Mouse (Mus musculus): Measurements from ENCODE around the gene Morn1. TPM values are rescaled to one million over a fixed set of nuclear protein-coding genes. Genes with fewer than 3 reads are reported as not detected.
A peak's percentile ranks its signal among the peaks of the same experiment; 100 is the strongest.

Morn1 gene
- 0.21 and 0.22 TPM in 2 replicates for polyA plus RNA-seq (2012)

DNA sequence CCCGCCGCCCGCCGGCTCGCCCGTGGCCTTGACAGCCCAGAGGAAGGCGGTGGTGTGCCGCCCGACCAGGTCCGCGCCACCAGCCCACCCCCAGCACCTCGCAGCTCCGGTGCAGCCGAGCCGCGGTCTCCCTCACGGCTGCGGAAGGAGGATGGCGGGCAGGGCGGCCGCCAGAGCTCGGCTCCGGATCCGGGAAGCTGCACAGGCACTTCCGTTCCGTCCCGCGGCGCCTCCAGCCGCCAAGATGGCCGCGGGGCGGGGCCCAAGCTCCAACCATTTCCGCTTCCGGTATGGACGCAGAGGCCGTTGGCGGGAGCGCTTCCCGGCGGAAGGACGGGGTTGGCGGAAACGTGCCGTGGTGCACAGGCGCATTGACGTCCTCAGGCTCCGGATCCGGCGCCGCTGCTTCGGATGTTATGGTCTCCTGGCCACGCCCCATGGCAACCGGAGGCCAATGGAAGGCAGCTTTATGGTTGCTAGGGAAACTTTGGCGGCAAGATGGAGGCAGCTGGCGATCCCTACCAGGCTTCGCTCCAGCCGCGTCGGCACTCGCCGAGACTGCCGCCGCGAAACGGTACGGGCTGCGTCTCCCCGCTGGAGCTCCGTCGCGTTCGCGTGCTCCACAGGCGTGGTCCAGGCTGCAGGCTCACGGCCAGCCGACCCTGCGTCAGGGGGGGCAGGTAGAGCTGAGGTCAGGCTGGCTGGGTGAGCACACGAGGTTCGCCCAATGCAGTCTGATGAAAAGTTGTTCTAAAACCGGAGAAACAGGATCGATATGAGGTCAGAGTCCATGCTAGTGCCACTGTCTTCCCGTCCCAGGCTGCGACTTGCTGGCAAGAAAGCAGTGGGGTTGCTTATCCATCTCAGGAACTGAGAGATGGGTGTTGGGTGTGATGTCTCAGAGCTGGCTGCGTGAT, at the start of gene Morn1, which contains the start of gene Rer1:
Morn1 (plus strand) TSS at position 470 of the 917 bp plus-strand sequence.
Rer1 (minus strand) TSS at position 275 of the 917 bp plus-strand sequence.
- Histone ChIP-seq H3K9me3 (ENCODE audit: control insufficient read depth, low read length) (no peaks in the 10 kb centered on the region), H3K36me3 (ENCODE audit: control insufficient read depth) (peaks cover 46% of the 10 kb centered on the region), H3K4me1 (ENCODE audit: control insufficient read depth) (peaks cover 50% of the 10 kb centered on the region), H3K27me3 (ENCODE audit: control insufficient read depth) (no peaks in the 10 kb centered on the region), H3K4me3 (replicated peaks) (peak within 1 kb of the TSS; percentile 68)
- TF ChIP-seq TAL1 (IDR thresholded peaks at IDR 0.05; ENCODE audit: low read length) (no peak), GATA1 (IDR thresholded peaks at IDR 0.05; ENCODE audit: low read length) (no peak)

DNA sequence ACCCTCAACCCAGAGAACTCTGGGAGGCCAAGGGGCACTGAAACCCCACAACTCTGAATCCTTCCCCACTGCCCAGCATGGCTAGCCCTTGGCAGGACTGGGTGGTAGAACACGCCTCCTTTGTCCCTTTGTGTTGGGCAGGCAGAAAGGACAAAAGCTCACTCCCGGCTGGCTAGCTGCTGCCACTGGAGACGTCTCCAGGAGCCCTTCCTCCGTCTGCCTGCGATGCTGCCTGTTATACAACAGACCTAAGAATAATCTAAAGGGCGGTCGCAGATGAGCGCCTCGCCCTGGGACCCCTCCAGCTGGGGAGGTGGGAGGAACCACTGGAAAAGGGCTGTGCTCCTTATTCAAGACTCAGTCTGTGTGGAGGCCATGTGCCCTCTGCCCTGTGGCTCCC, 46.2 kb upstream of the Morn1 start:
- TF ChIP-seq TAL1 (IDR thresholded peaks at IDR 0.05; ENCODE audit: low read length) (no peak), GATA1 (IDR thresholded peaks at IDR 0.05; ENCODE audit: low read length) (no peak)
- Histone ChIP-seq H3K9me3 (ENCODE audit: control insufficient read depth, low read length) (no peaks in the 10 kb centered on the region), H3K27me3 (ENCODE audit: control insufficient read depth) (peaks cover 43% of the 10 kb centered on the region), H3K4me3 (replicated peaks) (no peak overlapping the region), H3K4me1 (ENCODE audit: control insufficient read depth) (no peaks in the 10 kb centered on the region), H3K36me3 (ENCODE audit: control insufficient read depth) (no peaks in the 10 kb centered on the region)

DNA sequence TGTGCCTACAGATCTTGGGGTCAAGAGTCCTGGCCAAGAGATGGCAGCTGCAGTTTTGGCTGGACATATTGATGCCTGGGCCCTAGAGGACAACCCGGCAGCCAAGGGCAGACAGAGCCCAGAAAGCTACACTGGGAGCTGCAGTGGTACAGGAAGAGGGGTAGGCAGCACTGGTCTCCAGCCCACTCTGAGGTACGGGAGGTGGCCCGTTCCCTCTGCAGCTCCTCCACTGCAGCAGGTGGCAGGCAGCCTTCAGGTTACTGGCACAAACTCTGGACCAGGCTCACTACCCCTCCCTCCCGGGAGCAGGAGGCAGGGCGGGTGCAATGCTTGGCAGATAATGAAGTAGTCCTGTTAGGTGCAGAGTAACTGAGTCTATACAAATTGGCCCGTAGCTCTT, 45.7 kb upstream of the Morn1 start:
- H3K4me1 ChIP-seq (ENCODE audit: control insufficient read depth), result no peaks in the 10 kb centered on the region
- TF ChIP-seq GATA1 (IDR thresholded peaks at IDR 0.05; ENCODE audit: low read length) (no peak), TAL1 (IDR thresholded peaks at IDR 0.05; ENCODE audit: low read length) (no peak)
- peaks cover 43% of the 10 kb centered on the region for H3K27me3 ChIP-seq (ENCODE audit: control insufficient read depth)

GRCm38 (mm10) chr4:155042606-155043288, 43.6 kb upstream of the Morn1 start:
- TF ChIP-seq GATA1 (IDR thresholded peaks at IDR 0.05; ENCODE audit: low read length) (no peak), TAL1 (IDR thresholded peaks at IDR 0.05; ENCODE audit: low read length) (no peak)
- peaks cover 43% of the 10 kb centered on the region for H3K27me3 ChIP-seq (ENCODE audit: control insufficient read depth)

More for the DNA sequence above, 45.7 kb upstream of the Morn1 start:
- no peak overlapping the region for H3K4me3 ChIP-seq (replicated peaks)
- H3K9me3 ChIP-seq (ENCODE audit: control insufficient read depth, low read length), result no peaks in the 10 kb centered on the region
- no peaks in the 10 kb centered on the region for H3K36me3 ChIP-seq (ENCODE audit: control insufficient read depth)

GRCm38 (mm10) chr4:155043289-155043625, 43.1 kb upstream of the Morn1 start:
- Histone ChIP-seq H3K36me3 (ENCODE audit: control insufficient read depth) (no peaks in the 10 kb centered on the region), H3K9me3 (ENCODE audit: control insufficient read depth, low read length) (no peaks in the 10 kb centered on the region), H3K27me3 (ENCODE audit: control insufficient read depth) (peaks cover 43% of the 10 kb centered on the region), H3K4me3 (replicated peaks) (no peak overlapping the region), H3K4me1 (ENCODE audit: control insufficient read depth) (no peaks in the 10 kb centered on the region)
- TF ChIP-seq GATA1 (IDR thresholded peaks at IDR 0.05; ENCODE audit: low read length) (no peak), TAL1 (IDR thresholded peaks at IDR 0.05; ENCODE audit: low read length) (no peak)

More at GRCm38 (mm10) chr4:155042606-155043288, 43.6 kb upstream of the Morn1 start:
- Histone ChIP-seq H3K36me3 (ENCODE audit: control insufficient read depth) (no peaks in the 10 kb centered on the region), H3K4me1 (ENCODE audit: control insufficient read depth) (no peaks in the 10 kb centered on the region), H3K9me3 (ENCODE audit: control insufficient read depth, low read length) (no peaks in the 10 kb centered on the region), H3K4me3 (replicated peaks) (no peak overlapping the region)

GRCm38 (mm10) chr4:155046636-155047035, 39.7 kb upstream of the Morn1 start:
- Histone ChIP-seq H3K9me3 (ENCODE audit: control insufficient read depth, low read length) (no peaks in the 10 kb centered on the region), H3K27me3 (ENCODE audit: control insufficient read depth) (peaks cover 32% of the 10 kb centered on the region), H3K4me1 (ENCODE audit: control insufficient read depth) (no peaks in the 10 kb centered on the region), H3K4me3 (replicated peaks) (no peak overlapping the region), H3K36me3 (ENCODE audit: control insufficient read depth) (no peaks in the 10 kb centered on the region)
- no peak for TF ChIP-seq GATA1 (IDR thresholded peaks at IDR 0.05; ENCODE audit: low read length)
- TF ChIP-seq TAL1 (IDR thresholded peaks at IDR 0.05; ENCODE audit: low read length), result no peak

DNA sequence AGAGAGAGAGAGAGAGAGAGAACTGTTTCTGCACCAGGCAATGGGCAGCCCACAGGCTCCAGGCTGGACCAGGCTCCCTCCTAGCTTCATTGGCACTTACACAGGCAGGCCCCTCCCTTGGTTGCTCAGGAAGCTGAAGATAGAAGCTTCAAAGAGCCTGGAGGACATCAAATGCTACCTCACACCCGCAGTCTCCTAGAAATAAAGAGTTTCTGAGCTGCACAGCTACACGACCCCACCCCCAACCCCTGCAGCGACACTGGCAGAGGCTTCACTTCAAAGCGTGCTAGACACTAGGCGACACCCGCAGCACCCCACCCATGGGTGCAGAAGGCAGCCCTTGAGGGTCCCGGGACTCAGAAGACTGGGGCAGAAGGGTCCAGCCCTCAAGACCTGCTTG, 36.3 kb upstream of the Morn1 start:
- no peak for TF ChIP-seq TAL1 (IDR thresholded peaks at IDR 0.05; ENCODE audit: low read length)
- TF ChIP-seq GATA1 (IDR thresholded peaks at IDR 0.05; ENCODE audit: low read length), result no peak
- no peaks in the 10 kb centered on the region for H3K4me1 ChIP-seq (ENCODE audit: control insufficient read depth)
- H3K36me3 ChIP-seq (ENCODE audit: control insufficient read depth), result no peaks in the 10 kb centered on the region
- peaks cover 5% of the 10 kb centered on the region for H3K27me3 ChIP-seq (ENCODE audit: control insufficient read depth)
- H3K4me3 ChIP-seq (replicated peaks), result no peak overlapping the region
- no peaks in the 10 kb centered on the region for H3K9me3 ChIP-seq (ENCODE audit: control insufficient read depth, low read length)

- no peaks in the 10 kb centered on the region for H3K36me3 ChIP-seq (ENCODE audit: control insufficient read depth)
- no peaks in the 10 kb centered on the region for H3K9me3 ChIP-seq (ENCODE audit: control insufficient read depth, low read length)
- TF ChIP-seq GATA1 (IDR thresholded peaks at IDR 0.05; ENCODE audit: low read length) (no peak), TAL1 (IDR thresholded peaks at IDR 0.05; ENCODE audit: low read length) (no peak)
- no peaks in the 10 kb centered on the region for H3K4me1 ChIP-seq (ENCODE audit: control insufficient read depth)
- H3K27me3 ChIP-seq (ENCODE audit: control insufficient read depth), result peaks cover 9% of the 10 kb centered on the region
- no peak within 1 kb of the TSS for H3K4me3 ChIP-seq (replicated peaks)
Observed at GRCm38 (mm10) chr4:155056724-155057123, 29.7 kb upstream of the Morn1 start, which contains the start of gene Plch2. Plch2 (minus strand) TSS chr4:155056784.

- no peaks in the 10 kb centered on the region for H3K9me3 ChIP-seq (ENCODE audit: control insufficient read depth, low read length)
- H3K36me3 ChIP-seq (ENCODE audit: control insufficient read depth), result no peaks in the 10 kb centered on the region
- H3K4me3 ChIP-seq (replicated peaks), result no peak overlapping the region
- no peaks in the 10 kb centered on the region for H3K4me1 ChIP-seq (ENCODE audit: control insufficient read depth)
- peaks cover 12% of the 10 kb centered on the region for H3K27me3 ChIP-seq (ENCODE audit: control insufficient read depth)
- no peak for TF ChIP-seq GATA1 (IDR thresholded peaks at IDR 0.05; ENCODE audit: low read length)
- no peak for TF ChIP-seq TAL1 (IDR thresholded peaks at IDR 0.05; ENCODE audit: low read length)
Observed at GRCm38 (mm10) chr4:155058325-155058724, 28.1 kb upstream of the Morn1 start.

Measured in erythroblast, embryonic 14.5 days (primary cell).